Mouse (Mus musculus) midbrain, embryonic 11.5 days (tissue): Measurements from ENCODE around the gene Sun2. TPM values are rescaled to one million over a fixed set of nuclear protein-coding genes. Genes with fewer than 3 reads are reported as not detected.

Source experiments
- ATAC-seq: fragments of 200-750 bp; cut with Nextera tagmentation; 2 replicates; pipeline ENCODE4 v1.8.0; 2017; ENCODE audit warnings: moderate TSS enrichment, moderate library complexity; ENCODE audit not compliant: low FRiP score
- DNase-seq: peaks from one replicate; pipeline ENCODE4 v3.0.0; 2015; ENCODE audit warnings: low spot score; ENCODE audit errors: missing footprints
- H3K27ac ChIP-seq: fragments of 300-500 bp; sonication (generic); 2 replicates; pipeline ENCODE4 v1.5.1; 2014; ENCODE audit warnings: low read depth, low read length
- H3K27me3 ChIP-seq: fragments of 300-500 bp; sonication (generic); 2 replicates; pipeline ENCODE4 v1.6.1; 2014; ENCODE audit warnings: mild to moderate bottlenecking, low read length, moderate library complexity, mixed read lengths; ENCODE audit not compliant: control insufficient read depth, insufficient read depth
- H3K36me3 ChIP-seq: fragments of 300-500 bp; sonication (generic); 2 replicates; pipeline ENCODE4 v1.6.1; 2014; ENCODE audit warnings: mild to moderate bottlenecking, low read length, moderate library complexity, mixed read lengths; ENCODE audit not compliant: control insufficient read depth, insufficient read depth
- H3K4me1 ChIP-seq: fragments of 300-500 bp; sonication (generic); 2 replicates; pipeline ENCODE4 v1.6.1; 2014; ENCODE audit warnings: low read length; ENCODE audit not compliant: control insufficient read depth, insufficient read depth
- H3K4me2 ChIP-seq: fragments of 300-500 bp; sonication (generic); 2 replicates; pipeline ENCODE4 v1.6.1; 2014; ENCODE audit warnings: mild to moderate bottlenecking, moderate library complexity
- H3K4me3 ChIP-seq: fragments of 300-500 bp; sonication (generic); 2 replicates; pipeline ENCODE4 v1.5.1; 2014; ENCODE audit warnings: low read depth, low read length
- H3K9ac ChIP-seq: fragments of 300-500 bp; sonication (generic); 2 replicates; pipeline ENCODE4 v1.6.1; 2014; ENCODE audit warnings: low read length
- H3K9me3 ChIP-seq: fragments of 300-500 bp; sonication (generic); 2 replicates; pipeline ENCODE4 v1.6.1; 2016; ENCODE audit warnings: low read length; ENCODE audit not compliant: control insufficient read depth
- WGBS: fragments of 180-500 bp; shearing (Covaris S2); extraction: QIAGEN DNeasy Blood & Tissue Kit; methylation state at CpG from one replicate; pipeline ENCODE4 v1.1.7; 2014; 5-methylcytosine and 5-hydroxymethylcytosine counted together
- polyA plus RNA-seq: library from polyadenylated mRNA; unstranded; fragments of >200 nt; fragmentation: Nextera tagmentation; extraction: Ambion mirVana; gene quantifications from 2 replicates; pipeline ENCODE4 v1.2.1, GENCODE M21; 2014

The Sun2 gene
- polyA plus RNA-seq, 1 experiment from 2014 or later: 4.2 TPM

DNA sequence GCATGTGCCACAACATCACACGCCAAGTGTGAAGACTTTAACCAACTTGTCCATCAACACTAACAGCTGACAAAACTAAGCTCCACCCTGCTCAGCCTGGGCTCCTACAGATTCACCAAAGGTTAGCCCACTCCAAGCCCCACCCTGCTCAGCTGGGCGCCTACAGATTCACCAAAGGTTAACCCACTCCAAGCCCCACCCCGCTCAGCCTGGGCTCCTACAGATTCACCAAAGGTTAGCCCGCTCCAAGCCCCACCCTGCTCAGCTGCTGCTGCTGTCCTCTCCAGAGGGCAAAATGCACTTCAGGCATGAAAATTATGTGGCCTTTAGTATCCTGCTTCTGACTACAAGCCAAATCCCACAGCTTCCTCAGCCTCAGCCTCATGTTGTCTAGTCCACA lies 60.4 kb downstream of the Sun2 start:
- 85% methylated on average over 4 of the region's 4 CpGs for WGBS
- Histone ChIP-seq H3K27me3 (no peaks in the 10 kb centered on the region), H3K9me3 (no peaks in the 10 kb centered on the region), H3K27ac (no peak overlapping the region), H3K4me1 (peaks cover 18% of the 10 kb centered on the region), H3K4me2 (no peak overlapping the region), H3K4me3 (no peak overlapping the region), H3K36me3 (no peaks in the 10 kb centered on the region), H3K9ac (no peak overlapping the region)
- ATAC-seq (no peak), DNase-seq (no peak)

DNA sequence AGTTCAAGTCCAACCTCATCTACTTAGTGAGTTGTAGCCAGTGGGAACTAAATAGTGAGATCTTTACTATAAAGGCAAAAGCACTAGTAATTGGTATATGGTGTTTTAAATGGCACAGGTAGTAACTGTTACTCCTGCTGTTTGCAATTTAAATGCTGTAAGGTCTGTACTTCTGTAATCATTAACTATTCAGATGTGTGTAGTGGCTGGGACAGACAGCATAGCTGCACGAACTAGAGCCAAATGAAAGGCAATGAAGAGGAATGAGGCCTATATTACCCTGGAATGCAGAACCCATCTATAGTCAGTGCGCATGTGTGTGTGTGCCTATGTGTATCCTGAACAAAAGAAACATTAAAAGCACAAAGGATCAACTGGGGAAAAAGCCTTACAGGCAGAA lies 64.4 kb downstream of the Sun2 start:
- H3K27me3 ChIP-seq: no peaks in the 10 kb centered on the region
- ATAC-seq (no peak), DNase-seq (no peak)
- no peak overlapping the region for H3K9ac ChIP-seq
- H3K9me3 ChIP-seq: no peaks in the 10 kb centered on the region
- H3K27ac ChIP-seq: no peak overlapping the region
- no peak overlapping the region for H3K4me2 ChIP-seq
- peaks cover 13% of the 10 kb centered on the region; the same call in 1 of the 2 replicates for H3K36me3 ChIP-seq
- 91% methylated on average over 2 of the region's 2 CpGs for WGBS
- H3K4me1 ChIP-seq: no peaks in the 10 kb centered on the region
- no peak overlapping the region for H3K4me3 ChIP-seq

Other genes starting within 250 kb of the Sun2 start
- not detected in 2 replicates for gene Kcnj4, start 237.3 kb downstream of the Sun2 start, polyA plus RNA-seq
- gene Kdelr3, start 226.1 kb downstream of the Sun2 start, polyA plus RNA-seq: 14.9 and 16.4 TPM in 2 replicates
- gene Ddx17, start 195.8 kb downstream of the Sun2 start, polyA plus RNA-seq: 81.9 and 82.6 TPM in 2 replicates
- 0.94 and 1.1 TPM in 2 replicates for gene Dmc1, start 137.4 kb downstream of the Sun2 start, polyA plus RNA-seq
- gene Fam227a, start 83.6 kb downstream of the Sun2 start, polyA plus RNA-seq: 2.2 and 3.7 TPM in 2 replicates
- gene Cby1, start 83.3 kb downstream of the Sun2 start, polyA plus RNA-seq: 85.1 and 87.4 TPM in 2 replicates
- 327 and 349 TPM in 2 replicates for gene Tomm22, start 71.7 kb downstream of the Sun2 start, polyA plus RNA-seq
- 12.9 and 14.0 TPM in 2 replicates for gene Josd1, start 54.6 kb downstream of the Sun2 start, polyA plus RNA-seq
- gene Gtpbp1, start 51.7 kb downstream of the Sun2 start, polyA plus RNA-seq: 31.9 and 37.5 TPM in 2 replicates
- gene Dnal4, start 35.3 kb upstream of the Sun2 start, polyA plus RNA-seq: 62.9 and 72.1 TPM in 2 replicates
- 1.3 and 2.1 TPM in 2 replicates for gene Nptxr, start 62.2 kb upstream of the Sun2 start, polyA plus RNA-seq
- gene Npcd, start 91.7 kb upstream of the Sun2 start, polyA plus RNA-seq: 0.86 TPM in 1 of 2 replicates, not detected in the other
- 17.1 and 18.8 TPM in 2 replicates for gene Cbx6, start 92.2 kb upstream of the Sun2 start, polyA plus RNA-seq
- 5.5 and 6.0 TPM in 2 replicates for gene Apobec3, start 149.1 kb upstream of the Sun2 start, polyA plus RNA-seq
- 1.4 and 1.9 TPM in 2 replicates for gene Cbx7, start 228.6 kb upstream of the Sun2 start, polyA plus RNA-seq